Mouse (Mus musculus) brain, embryonic 14.5 days (tissue): ENCODE data around the gene Gjb2.

Source experiments
- CTCF ChIP-seq: fragments of 200-500 bp; IDR thresholded peaks from 2 replicates; pipeline ENCODE4 v1.5.1; 2012; ENCODE audit warnings: inconsistent platforms, mild to moderate bottlenecking, moderate library complexity, borderline replicate concordance; ENCODE audit not compliant: insufficient read depth, insufficient read length; ENCODE audit errors: extremely low read depth
- POLR2A ChIP-seq: fragments of 200-500 bp; IDR thresholded peaks from 2 replicates; pipeline ENCODE4 v1.6.1; 2012; ENCODE audit warnings: mild to moderate bottlenecking, inconsistent platforms, borderline replicate concordance; ENCODE audit not compliant: poor library complexity, insufficient read depth, insufficient read length, severe bottlenecking; ENCODE audit errors: extremely low read depth

GRCm38 (mm10) chr14:57066053-57066452, 38.4 kb downstream of the Gjb2 start:
- TF ChIP-seq CTCF, result no peak
- no peak for TF ChIP-seq POLR2A
